Mouse (Mus musculus): Measurements from ENCODE around the gene 4933417A18Rik. TPM values are rescaled to one million over a fixed set of nuclear protein-coding genes. Genes with fewer than 3 reads are reported as not detected.
"Not testable (repeated sequence)": the region's sequence is repeated elsewhere in the genome, so short reads cannot be mapped to it uniquely, and the experiment has no call there.

4933417A18Rik gene
- polyA plus RNA-seq, 1 experiment from 2014 or later: not detected

GRCm38 (mm10) chr13:34956901-34957300, 32.7 kb downstream of the 4933417A18Rik start:
- Histone ChIP-seq H3K36me3 (no peaks in the 10 kb centered on the region), H3K9me3 (replicated peaks) (no peaks in the 10 kb centered on the region; the same call in 1 of the 2 replicates), H3K9ac (no peak overlapping the region), H3K4me2 (no peak overlapping the region), H3K4me3 (replicated peaks) (no peak overlapping the region), H3K27me3 (no peaks in the 10 kb centered on the region), H3K4me1 (replicated peaks) (no peaks in the 10 kb centered on the region), H3K27ac (no peak overlapping the region)
- 74% methylated on average over 4 of the region's 4 CpGs for WGBS (ENCODE audit: insufficient replicate concordance)
- DNase-seq: no peak
- ATAC-seq (ENCODE audit: low read depth): no peak

GRCm38 (mm10) chr13:34958158-34958557, 33.9 kb downstream of the 4933417A18Rik start:
- WGBS (ENCODE audit: insufficient replicate concordance): 56% methylated on average over 3 of the region's 3 CpGs

GRCm38 (mm10) chr13:34960996-34961770, 37.0 kb downstream of the 4933417A18Rik start:
- no peaks in the 10 kb centered on the region for H3K36me3 ChIP-seq
- DNase-seq: no peak
- H3K27me3 ChIP-seq: peaks cover 35% of the 10 kb centered on the region
- H3K4me3 ChIP-seq (replicated peaks): no peak overlapping the region
- H3K9ac ChIP-seq: no peak overlapping the region
- H3K4me2 ChIP-seq: no peak overlapping the region
- no peak overlapping the region for H3K27ac ChIP-seq
- ATAC-seq (ENCODE audit: low read depth): no peak
- H3K4me1 ChIP-seq (replicated peaks): peaks cover 14% of the 10 kb centered on the region
- H3K9me3 ChIP-seq (replicated peaks): no peaks in the 10 kb centered on the region; the same call in 1 of the 2 replicates
- WGBS (ENCODE audit: insufficient replicate concordance): 65% methylated on average over 4 of the region's 4 CpGs

More at GRCm38 (mm10) chr13:34958158-34958557, 33.9 kb downstream of the 4933417A18Rik start:
- not testable (repeated sequence) for H3K9ac ChIP-seq; H3K36me3 ChIP-seq; H3K4me2 ChIP-seq; ATAC-seq (ENCODE audit: low read depth); H3K9me3 ChIP-seq (replicated peaks); H3K4me3 ChIP-seq (replicated peaks); H3K27me3 ChIP-seq; DNase-seq; H3K27ac ChIP-seq; H3K4me1 ChIP-seq (replicated peaks)

- Histone ChIP-seq H3K9me3 (replicated peaks) (no peaks in the 10 kb centered on the region; the same call in 1 of the 2 replicates), H3K36me3 (no peaks in the 10 kb centered on the region), H3K4me3 (replicated peaks) (peak within 1 kb of the TSS; percentile 42), H3K27ac (no peak within 1 kb of the TSS), H3K9ac (0 out of 2 replicates have a peak within 1 kb of the TSS, but pooled peaks have one; percentile 3), H3K27me3 (peaks cover 39% of the 10 kb centered on the region), H3K4me1 (replicated peaks) (peaks cover 14% of the 10 kb centered on the region), H3K4me2 (peak within 1 kb of the TSS; percentile 63)
- ATAC-seq (ENCODE audit: low read depth): no peak
- DNase-seq: no peak
- WGBS (ENCODE audit: insufficient replicate concordance): 2% methylated on average over 32 of the region's 32 CpGs
These were observed 39.5 kb downstream of the 4933417A18Rik start, which contains the start of gene Eci3 for GRCm38 (mm10) chr13:34963511-34964397. Gene Eci3, minus strand, starts transcription at chr13:34963810.

- no peaks in the 10 kb centered on the region for H3K36me3 ChIP-seq
- WGBS (ENCODE audit: insufficient replicate concordance): 3% methylated on average over 14 of the region's 14 CpGs
- peaks cover 14% of the 10 kb centered on the region for H3K4me1 ChIP-seq (replicated peaks)
- H3K9ac ChIP-seq: no peak overlapping the region
- H3K4me3 ChIP-seq (replicated peaks): peak overlapping the region; percentile 42
- no peaks in the 10 kb centered on the region; the same call in 1 of the 2 replicates for H3K9me3 ChIP-seq (replicated peaks)
- H3K4me2 ChIP-seq: peak overlapping the region; percentile 63
- H3K27me3 ChIP-seq: peaks cover 40% of the 10 kb centered on the region
- ATAC-seq (ENCODE audit: low read depth) (no peak), DNase-seq (no peak)
- no peak overlapping the region for H3K27ac ChIP-seq
These were observed 40.2 kb downstream of the 4933417A18Rik start for GRCm38 (mm10) chr13:34964419-34964818.

GRCm38 (mm10) chr13:34964866-34965265, 40.7 kb downstream of the 4933417A18Rik start:
- ATAC-seq (ENCODE audit: low read depth) (no peak), DNase-seq (no peak)
- Histone ChIP-seq H3K36me3 (no peaks in the 10 kb centered on the region), H3K4me1 (replicated peaks) (peaks cover 14% of the 10 kb centered on the region), H3K27me3 (peaks cover 40% of the 10 kb centered on the region), H3K27ac (no peak overlapping the region), H3K9me3 (replicated peaks) (no peaks in the 10 kb centered on the region), H3K4me3 (replicated peaks) (peak overlapping the region; percentile 42), H3K4me2 (peak overlapping the region; percentile 63), H3K9ac (no peak overlapping the region)
- WGBS (ENCODE audit: insufficient replicate concordance): 13% methylated on average over 5 of the region's 5 CpGs

GRCm38 (mm10) chr13:34965647-34966046, 41.4 kb downstream of the 4933417A18Rik start:
- H3K4me3 ChIP-seq (replicated peaks); H3K27ac ChIP-seq; H3K9me3 ChIP-seq (replicated peaks); DNase-seq; ATAC-seq (ENCODE audit: low read depth); H3K4me2 ChIP-seq; H3K36me3 ChIP-seq; H3K9ac ChIP-seq: not testable (repeated sequence)
- WGBS (ENCODE audit: insufficient replicate concordance): 64% methylated on average over 9 of the region's 9 CpGs
- Histone ChIP-seq H3K27me3 (peaks cover 40% of the 10 kb centered on the region), H3K4me1 (replicated peaks) (peaks cover 14% of the 10 kb centered on the region)

GRCm38 (mm10) chr13:34972456-34972855, 48.2 kb downstream of the 4933417A18Rik start:
- not testable (repeated sequence) for H3K9me3 ChIP-seq (replicated peaks); H3K27me3 ChIP-seq; DNase-seq; ATAC-seq (ENCODE audit: low read depth); H3K27ac ChIP-seq; H3K4me2 ChIP-seq; H3K9ac ChIP-seq; H3K4me3 ChIP-seq (replicated peaks); H3K4me1 ChIP-seq (replicated peaks); H3K36me3 ChIP-seq

- WGBS (ENCODE audit: insufficient replicate concordance): 7% methylated on average over 1 of the region's 1 CpGs
- no peak for DNase-seq
- no peaks in the 10 kb centered on the region for H3K9me3 ChIP-seq (replicated peaks)
- no peak for ATAC-seq (ENCODE audit: low read depth)
- H3K27me3 ChIP-seq: 0 out of 2 replicates have a peak, but pooled peaks cover 3% of the 10 kb centered on the region
- no peak overlapping the region for H3K9ac ChIP-seq
- 0 out of 2 replicates have a peak, but pooled peaks cover 4% of the 10 kb centered on the region for H3K4me1 ChIP-seq (replicated peaks)
- no peak overlapping the region for H3K4me3 ChIP-seq (replicated peaks)
- peaks cover 12% of the 10 kb centered on the region for H3K36me3 ChIP-seq
- no peak overlapping the region for H3K27ac ChIP-seq
- H3K4me2 ChIP-seq: no peak overlapping the region
These were observed 48.9 kb downstream of the 4933417A18Rik start for GRCm38 (mm10) chr13:34973149-34973548.

GRCm38 (mm10) chr13:34973770-34974169, 49.6 kb downstream of the 4933417A18Rik start:
- 0 out of 2 replicates have a peak, but pooled peaks cover under 1% of the 10 kb centered on the region for H3K27me3 ChIP-seq
- H3K4me2 ChIP-seq: no peak overlapping the region
- H3K9me3 ChIP-seq (replicated peaks): no peaks in the 10 kb centered on the region
- DNase-seq (no peak), ATAC-seq (ENCODE audit: low read depth) (no peak)
- H3K4me3 ChIP-seq (replicated peaks): no peak overlapping the region
- 21% methylated on average over 1 of the region's 1 CpGs for WGBS (ENCODE audit: insufficient replicate concordance)
- H3K27ac ChIP-seq: no peak overlapping the region
- no peak overlapping the region for H3K9ac ChIP-seq
- 0 out of 2 replicates have a peak, but pooled peaks cover 4% of the 10 kb centered on the region for H3K4me1 ChIP-seq (replicated peaks)
- peaks cover 18% of the 10 kb centered on the region for H3K36me3 ChIP-seq

GRCm38 (mm10) chr13:34976116-34976515, 51.9 kb downstream of the 4933417A18Rik start:
- H3K4me3 ChIP-seq (replicated peaks): no peak overlapping the region
- H3K27me3 ChIP-seq: no peaks in the 10 kb centered on the region
- H3K9me3 ChIP-seq (replicated peaks): no peaks in the 10 kb centered on the region
- H3K36me3 ChIP-seq: peaks cover 40% of the 10 kb centered on the region
- ATAC-seq (ENCODE audit: low read depth) (no peak), DNase-seq (no peak)
- 0 out of 2 replicates have a peak, but pooled peaks cover 4% of the 10 kb centered on the region for H3K4me1 ChIP-seq (replicated peaks)
- H3K27ac ChIP-seq: no peak overlapping the region
- no peak overlapping the region for H3K4me2 ChIP-seq
- 74% methylated on average over 4 of the region's 4 CpGs for WGBS (ENCODE audit: insufficient replicate concordance)
- H3K9ac ChIP-seq: no peak overlapping the region
